Mouse (Mus musculus): ENCODE results near the gene Dlg3.
A peak's percentile ranks its signal among the peaks of the same experiment; 100 is the strongest.

Dlg3 gene

DNA sequence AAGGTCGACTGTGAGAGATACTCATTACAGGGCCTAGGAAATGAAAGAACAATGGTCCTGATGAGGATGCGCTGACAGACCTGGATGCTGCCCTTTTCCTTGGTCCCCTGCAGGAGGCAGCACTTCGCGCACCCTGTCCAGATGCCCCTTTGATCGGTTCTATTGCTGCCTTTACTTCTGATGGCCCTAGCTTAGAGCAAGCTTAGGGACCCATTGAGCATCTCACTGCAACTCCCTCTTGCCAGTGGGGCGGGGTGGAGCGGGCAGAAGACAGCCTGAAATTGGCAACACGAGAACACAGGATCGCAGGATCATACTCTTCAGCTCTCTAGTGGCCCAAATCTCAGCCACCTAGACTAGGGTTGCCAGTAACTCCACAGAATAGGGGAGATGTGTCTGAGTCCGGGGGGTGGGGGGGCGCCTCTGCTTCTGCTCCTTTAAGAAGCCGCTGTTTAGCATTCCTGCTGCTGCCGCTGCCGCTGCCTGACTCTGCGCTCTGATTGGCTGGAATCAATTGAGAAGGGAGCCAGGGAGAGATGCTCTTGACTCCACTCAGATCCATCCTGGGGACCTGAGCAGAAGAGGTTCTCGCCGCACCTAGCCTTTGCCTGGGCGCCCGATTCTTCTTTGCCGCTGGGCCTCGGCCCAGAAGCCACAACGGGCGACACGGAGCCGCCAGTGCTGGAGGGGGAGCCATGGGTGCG lies at the start of gene Dlg3:
Gene Dlg3, plus strand, starts transcription at position 542 of the 704 bp plus-strand sequence.
- peak in 1 of 2 experiments; percentile 11 for DNase-seq (ENCODE audit: low spot score in 2 of 2)

GRCm38 (mm10) chrX:100728947-100729346 lies 38.6 kb upstream of the Dlg3 start:
- peak in 1 of 2 experiments; percentile 21 for DNase-seq (ENCODE audit: low spot score in 2 of 2)

DNA sequence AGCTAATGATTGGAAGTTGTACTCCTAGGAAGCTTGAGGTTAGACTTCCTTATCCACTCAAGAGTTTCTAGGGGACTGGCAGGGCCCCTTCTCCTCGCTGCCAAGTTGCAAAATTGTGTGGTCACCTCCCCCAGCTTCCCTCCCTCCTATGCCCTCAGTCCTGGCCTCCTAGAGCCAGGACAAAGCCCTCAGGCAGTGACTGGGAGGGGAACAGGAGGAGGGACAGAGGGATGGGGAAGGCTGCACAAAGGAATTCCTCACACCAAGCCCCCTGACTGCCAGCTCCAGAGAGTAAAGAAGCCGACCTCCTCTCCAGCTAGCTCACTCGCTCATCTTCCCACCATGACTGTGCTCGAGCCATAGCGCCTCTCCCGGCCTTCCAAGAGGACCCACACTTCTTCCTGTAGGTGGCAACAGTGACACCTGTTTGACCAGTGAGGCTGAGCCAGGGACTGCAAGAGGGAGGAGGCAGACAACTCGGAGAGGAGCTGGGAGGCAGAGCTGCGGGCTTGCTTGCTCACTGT lies 37.8 kb upstream of the Dlg3 start, which contains the start of gene Gdpd2:
Gene Gdpd2, plus strand, starts transcription at position 209 of the 524 bp plus-strand sequence.
- DNase-seq (ENCODE audit: low spot score in 2 of 2) = no peak

DNA sequence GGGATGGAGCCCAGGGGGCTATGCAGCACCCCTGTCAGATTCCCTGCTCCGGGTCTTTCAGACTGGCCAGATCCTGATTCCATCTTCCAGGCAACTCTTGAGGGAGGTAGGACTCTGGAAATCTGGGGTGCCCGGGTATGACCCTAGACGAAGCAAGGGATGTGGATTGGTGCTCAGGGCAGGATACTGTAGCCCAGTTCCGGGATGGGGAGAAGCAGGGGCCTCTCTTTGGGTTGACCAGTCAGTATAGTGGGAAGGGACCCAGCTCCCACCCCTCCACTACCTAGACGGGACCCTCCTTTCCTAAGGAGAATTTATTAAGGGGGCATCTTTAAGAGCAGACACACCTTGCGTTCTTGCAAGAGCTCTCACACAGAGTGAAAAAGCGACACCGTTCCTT lies 37.3 kb upstream of the Dlg3 start:
- DNase-seq (ENCODE audit: low spot score in 2 of 2) = no peak

DNA sequence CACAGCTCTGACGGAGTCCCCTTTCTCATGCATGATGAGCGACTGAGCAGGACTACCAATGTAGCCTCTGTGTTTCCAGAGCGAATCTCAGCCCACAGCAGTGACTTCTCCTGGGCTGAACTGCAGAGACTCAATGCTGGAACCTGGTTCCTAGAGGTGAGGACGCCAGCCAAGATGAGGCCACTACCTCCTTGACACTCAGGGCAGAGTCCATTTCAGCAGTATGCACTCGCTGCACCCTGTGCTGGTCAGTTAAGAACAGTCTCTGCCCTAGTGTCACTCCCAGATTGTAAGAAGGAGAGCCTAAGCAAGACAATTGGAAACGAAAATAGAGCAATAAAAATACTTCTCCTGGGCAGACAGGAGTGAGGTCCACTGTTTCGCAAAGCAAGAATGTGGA lies 33.2 kb upstream of the Dlg3 start:
- DNase-seq (ENCODE audit: low spot score in 2 of 2) = no peak

- peak in 1 of 2 experiments; percentile 38 for DNase-seq (ENCODE audit: low spot score in 2 of 2)
Measured at GRCm38 (mm10) chrX:100738918-100739317, 28.6 kb upstream of the Dlg3 start.

DNA sequence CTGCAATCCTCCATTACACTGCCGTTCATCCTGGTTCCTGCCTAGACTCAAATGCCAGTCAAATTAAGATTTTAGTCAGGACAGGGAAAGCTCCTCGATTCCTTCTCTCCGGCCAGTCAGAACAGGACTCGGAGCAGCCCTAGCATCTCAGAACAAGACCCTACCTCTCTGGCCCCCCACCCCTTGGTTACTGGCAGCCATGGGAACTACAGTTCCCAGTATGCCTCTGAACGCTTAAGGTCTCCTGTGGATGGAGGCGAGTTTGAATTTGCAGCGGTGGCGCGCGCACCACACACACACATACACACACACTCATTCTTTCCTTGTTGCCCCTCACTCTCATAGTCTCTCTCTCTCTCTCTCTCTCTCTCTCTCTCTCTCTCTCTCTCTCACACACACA lies 28.1 kb upstream of the Dlg3 start:
- no peak for DNase-seq (ENCODE audit: low spot score in 2 of 2)

- DNase-seq (ENCODE audit: low spot score in 2 of 2) = no peak
Measured at GRCm38 (mm10) chrX:100740785-100741184, 26.7 kb upstream of the Dlg3 start.

DNA sequence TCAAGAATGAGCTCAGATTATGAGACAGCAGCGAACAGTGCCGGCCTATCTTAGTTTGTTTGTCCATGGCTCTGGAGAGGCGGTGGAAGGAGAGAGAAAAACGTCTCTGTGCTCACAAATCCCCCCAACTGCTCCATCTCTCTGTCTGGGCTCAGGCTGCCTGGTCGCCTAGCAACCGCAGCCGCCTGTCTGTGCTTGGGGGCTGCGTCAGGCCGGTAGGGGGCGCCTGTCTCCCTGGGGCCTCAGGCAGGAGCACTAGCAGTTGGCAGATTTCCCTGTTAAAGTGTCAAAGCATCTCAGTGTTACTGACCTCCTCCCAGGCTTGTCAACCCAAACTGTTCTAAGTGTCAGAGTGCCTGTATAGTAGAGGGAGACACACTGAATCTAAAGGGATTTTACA lies 25.6 kb upstream of the Dlg3 start:
- DNase-seq (ENCODE audit: low spot score in 2 of 2) = peak in 1 of 2 experiments; percentile 57

DNA sequence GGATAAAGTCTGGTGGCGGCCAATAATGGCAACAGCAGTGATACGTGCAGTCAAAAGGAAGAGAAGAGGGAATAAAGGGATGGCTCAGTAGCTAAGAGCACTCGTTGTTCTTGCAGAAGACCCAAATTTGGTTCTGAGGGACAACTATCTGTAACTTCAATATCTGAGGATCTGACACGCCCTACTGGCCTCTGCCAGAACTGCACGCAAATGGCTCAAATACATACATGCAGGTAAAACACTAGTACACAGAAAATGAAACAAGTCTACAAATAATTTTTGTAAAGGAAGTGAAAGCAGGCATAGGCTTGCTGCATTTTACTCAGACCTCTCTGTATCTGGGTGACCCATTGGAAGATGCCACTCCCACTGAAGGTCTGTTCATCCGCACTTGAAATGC lies 1.7 kb upstream of the Dlg3 start:
- peak in 1 of 2 experiments; percentile 28 for DNase-seq (ENCODE audit: low spot score in 2 of 2)

DNA sequence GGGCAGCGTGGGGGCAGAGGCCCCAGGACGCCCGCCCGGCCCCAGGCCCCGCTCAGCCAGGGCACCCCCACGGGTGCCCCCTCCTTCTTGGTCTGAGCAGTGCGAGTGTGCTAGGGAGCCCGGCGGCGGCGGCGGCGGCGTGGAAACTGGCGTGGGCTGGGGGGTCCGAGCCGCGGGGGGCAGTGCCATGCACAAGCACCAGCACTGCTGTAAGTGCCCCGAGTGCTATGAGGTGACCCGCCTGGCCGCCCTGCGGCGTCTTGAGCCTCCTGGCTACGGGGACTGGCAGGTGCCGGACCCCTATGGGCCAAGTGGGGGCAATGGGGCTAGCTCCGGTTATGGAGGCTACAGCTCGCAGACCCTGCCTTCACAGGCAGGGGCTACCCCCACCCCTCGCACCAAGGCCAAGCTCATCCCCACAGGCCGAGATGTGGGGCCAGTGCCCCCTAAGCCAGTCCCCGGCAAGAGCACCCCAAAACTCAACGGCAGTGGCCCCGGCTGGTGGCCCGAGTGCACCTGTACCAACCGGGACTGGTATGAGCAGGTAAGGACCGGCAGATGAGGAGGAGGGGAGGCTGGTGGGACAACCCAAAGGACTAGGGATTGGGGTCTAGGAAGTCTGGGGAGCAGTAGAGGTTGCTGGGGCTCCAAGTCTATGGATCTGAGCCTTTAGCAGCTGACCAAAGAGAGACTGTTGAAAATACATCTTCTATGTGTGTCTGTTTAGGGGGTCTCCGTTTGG lies 534 bp downstream of the Dlg3 start:
- DNase-seq (ENCODE audit: low spot score in 2 of 2) = no peak

DNA sequence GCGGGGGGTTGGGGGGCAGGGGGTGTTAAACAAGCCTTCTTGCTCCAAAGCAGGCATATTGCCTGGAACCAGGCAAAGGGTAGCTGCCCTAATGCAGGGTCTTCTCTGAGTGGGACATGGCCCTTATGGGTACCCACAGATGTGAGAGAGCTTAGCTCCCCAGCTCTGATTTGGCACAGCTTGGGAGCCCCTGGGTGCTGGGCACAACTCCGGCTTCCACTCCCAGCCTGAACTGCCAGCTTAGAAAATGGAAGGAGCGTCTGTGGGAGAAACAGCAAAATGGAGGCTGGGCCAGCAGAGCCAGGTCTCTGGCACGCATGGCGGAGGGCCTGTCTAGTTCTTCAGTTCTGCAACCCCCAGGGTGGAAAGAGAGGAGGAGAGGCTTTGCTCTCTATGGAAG lies 1.8 kb downstream of the Dlg3 start:
- DNase-seq (ENCODE audit: low spot score in 2 of 2) = no peak

DNA sequence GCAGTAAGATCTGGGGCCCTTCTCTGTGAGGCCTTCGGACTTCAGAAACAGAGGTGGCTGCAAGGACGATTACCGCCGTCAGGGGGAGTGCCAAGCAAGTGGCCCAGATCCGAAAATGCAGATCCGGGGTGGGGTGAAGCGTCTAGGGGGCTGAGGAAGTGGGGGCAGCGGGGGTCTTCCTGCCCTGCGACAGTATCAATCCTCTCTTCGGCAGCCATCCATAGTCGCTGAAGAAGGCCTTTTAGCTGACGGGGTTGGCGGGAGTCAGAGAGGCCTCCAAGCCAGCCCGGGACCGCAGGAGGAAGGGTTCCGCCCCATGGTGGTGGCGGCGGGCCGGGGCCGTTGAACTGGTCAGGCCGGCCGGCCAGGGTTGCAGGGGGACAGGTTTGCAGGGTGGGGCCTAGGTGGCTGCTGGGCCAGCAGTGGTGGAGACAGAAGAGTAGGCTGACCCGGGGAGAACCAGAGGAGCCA lies 6.9 kb downstream of the Dlg3 start:
- DNase-seq (ENCODE audit: low spot score in 2 of 2) = peak; percentile 24 to 69

GRCm38 (mm10) chrX:100775405-100775804 lies 7.9 kb downstream of the Dlg3 start:
- DNase-seq (ENCODE audit: low spot score in 2 of 2) = no peak

- peak; percentile 11 to 41 for DNase-seq (ENCODE audit: low spot score in 2 of 2)
Measured at GRCm38 (mm10) chrX:100776494-100776893, 9.0 kb downstream of the Dlg3 start.

DNA sequence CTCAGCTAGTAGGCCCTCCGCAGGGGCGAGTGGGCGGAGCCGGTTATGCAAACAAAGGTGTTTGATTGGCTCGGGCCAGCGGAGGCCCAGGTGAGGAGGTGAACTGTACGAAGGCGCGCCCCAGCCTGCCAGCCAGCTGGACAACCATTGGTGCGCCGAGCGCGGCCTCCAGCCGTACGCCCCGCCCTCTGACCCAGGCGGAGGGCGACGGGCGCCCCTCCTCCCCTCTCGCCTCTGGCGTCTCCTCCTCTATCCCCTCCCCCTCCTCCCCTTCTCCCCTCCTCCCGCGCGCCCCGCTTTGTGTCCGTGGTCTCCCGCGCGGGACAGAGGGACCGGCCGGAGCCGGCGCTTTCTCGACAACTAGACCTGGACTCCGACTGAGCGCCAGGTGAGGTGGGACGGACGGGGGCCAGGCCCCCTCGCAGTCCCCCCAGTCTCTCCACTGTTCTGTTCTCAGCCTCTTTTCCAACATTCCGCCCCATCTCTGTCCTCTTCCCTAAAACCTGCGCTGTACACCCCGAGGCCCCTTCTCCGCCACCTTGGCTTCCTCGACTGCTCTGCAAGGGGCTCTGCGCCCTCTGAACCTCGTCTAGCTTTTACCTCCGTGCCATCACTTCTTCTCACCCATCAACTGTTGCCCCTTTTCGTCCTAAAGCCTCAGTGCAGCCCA lies 9.6 kb downstream of the Dlg3 start:
- peak; percentile 28 to 59 for DNase-seq (ENCODE audit: low spot score in 2 of 2)

DNA sequence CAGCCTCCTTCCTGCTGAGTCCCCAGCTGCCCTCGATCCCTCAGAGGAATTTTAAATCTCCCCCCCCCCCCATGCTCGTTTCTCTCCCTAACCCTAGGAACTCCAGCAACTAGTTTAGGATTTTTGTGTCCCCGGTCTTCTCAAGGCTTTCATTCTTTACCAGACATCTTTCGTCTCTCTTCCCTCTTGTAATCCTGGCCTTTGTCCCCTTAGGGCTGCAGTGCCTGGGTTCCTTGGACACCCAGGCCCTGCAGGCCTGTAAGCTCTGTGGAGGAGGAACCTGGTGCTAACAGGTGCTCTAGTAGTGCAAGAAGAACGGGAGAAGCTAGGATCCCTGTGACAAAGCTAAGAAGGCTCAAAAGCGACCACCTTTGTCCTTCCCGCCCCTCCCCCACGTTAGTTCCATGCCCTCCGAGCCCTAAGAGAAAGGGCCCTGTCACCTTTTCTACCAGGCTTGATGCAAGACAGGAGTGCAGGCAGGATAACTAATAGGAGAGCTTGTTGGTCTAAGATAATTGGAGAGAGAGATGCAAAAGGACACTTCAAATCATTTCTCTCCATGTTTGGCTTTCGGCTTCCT lies 10.2 kb downstream of the Dlg3 start:
- DNase-seq (ENCODE audit: low spot score in 2 of 2) = no peak

DNA sequence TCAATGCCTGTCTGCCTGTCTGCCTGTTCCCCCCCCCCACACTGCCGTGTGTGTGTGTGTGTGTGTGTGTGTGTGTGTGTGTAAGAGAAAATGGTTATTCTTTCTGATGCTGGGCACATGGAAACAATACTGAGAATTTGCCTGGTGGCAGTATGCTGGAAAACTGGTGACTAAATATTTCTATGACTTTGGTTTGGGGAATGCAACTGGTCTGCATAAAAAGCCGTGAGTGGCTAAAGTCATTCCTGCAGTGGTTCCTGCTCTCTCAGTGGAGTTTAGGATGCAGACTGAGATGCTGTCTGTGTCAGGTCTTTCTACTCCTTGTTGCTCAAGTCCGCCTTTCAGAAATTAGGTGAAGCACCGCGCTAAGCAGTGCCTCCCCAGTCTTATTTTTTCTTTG lies 10.9 kb downstream of the Dlg3 start:
- DNase-seq (ENCODE audit: low spot score in 2 of 2) = no peak

DNA sequence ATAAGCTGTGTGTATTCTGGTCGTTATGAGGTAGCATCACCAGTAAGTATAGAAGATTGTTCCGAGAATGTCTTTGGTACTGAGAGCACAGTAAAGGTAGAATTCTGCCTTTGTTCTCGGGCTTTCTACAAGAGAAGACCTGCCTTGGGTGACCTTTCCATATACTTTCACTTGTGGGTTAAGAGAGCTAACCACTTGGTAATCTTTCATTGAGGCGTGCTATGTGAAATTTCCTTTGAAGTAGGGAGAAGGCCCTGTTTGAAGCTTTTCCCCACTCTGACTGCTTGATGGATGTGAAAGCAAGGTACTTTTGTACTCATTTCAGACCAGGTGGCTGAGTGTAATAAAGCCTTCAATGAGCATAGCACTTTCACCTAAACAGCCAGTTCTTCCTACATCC lies 21.8 kb downstream of the Dlg3 start:
- DNase-seq (ENCODE audit: low spot score in 2 of 2) = no peak

GRCm38 (mm10) chrX:100796041-100796740 lies 28.7 kb downstream of the Dlg3 start:
- DNase-seq (ENCODE audit: low spot score in 2 of 2) = no peak

DNA sequence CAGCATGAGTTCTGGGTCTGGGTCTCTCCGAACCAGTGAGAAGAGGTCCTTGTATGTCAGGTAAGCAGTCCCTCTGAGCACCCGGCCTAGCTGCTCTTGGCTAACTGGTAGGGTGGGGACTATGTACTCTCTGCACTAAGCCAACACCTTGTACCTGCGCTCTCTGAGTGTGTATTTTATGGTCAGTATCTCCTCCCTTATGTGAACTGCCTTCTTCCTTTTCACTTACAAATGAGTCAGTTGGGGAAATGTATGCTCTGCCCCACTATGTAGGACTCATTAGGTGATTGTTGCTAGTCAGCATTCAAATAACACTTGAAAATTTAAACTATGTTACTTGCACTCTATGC lies 29.2 kb downstream of the Dlg3 start:
- no peak for DNase-seq (ENCODE audit: low spot score in 2 of 2)
